Mouse (Mus musculus) midbrain, embryonic 13.5 days (tissue): ENCODE measurements around the gene Mest. TPM values are rescaled to one million over a fixed set of nuclear protein-coding genes. Genes with fewer than 3 reads are reported as not detected.

ENCODE experiments used
- ATAC-seq: fragments of 200-750 bp; cut with Nextera tagmentation; 2 replicates; pipeline ENCODE4 v1.8.0; 2017; ENCODE audit warnings: mild to moderate bottlenecking, moderate TSS enrichment, moderate library complexity
- H3K27ac ChIP-seq: fragments of 300-500 bp; sonication (generic); 2 replicates; pipeline ENCODE4 v1.5.1; 2015; ENCODE audit warnings: inconsistent platforms, mild to moderate bottlenecking, moderate library complexity
- H3K27me3 ChIP-seq: fragments of 300-500 bp; sonication (generic); 2 replicates; pipeline ENCODE4 v1.6.1; 2015; ENCODE audit warnings: mild to moderate bottlenecking, inconsistent platforms
- H3K36me3 ChIP-seq: fragments of 300-500 bp; sonication (generic); 2 replicates; pipeline ENCODE4 v1.6.1; 2015; ENCODE audit warnings: mild to moderate bottlenecking, inconsistent platforms
- H3K4me1 ChIP-seq: fragments of 300-500 bp; sonication (generic); replicated peaks from 2 replicates; pipeline ENCODE4 v1.6.1; 2015; ENCODE audit warnings: inconsistent platforms
- H3K4me2 ChIP-seq: fragments of 300-500 bp; sonication (generic); replicated peaks from 2 replicates; pipeline ENCODE4 v1.6.1; 2015; ENCODE audit warnings: moderate library complexity, mild to moderate bottlenecking, inconsistent platforms
- H3K4me3 ChIP-seq: fragments of 300-500 bp; sonication (generic); replicated peaks from 2 replicates; pipeline ENCODE4 v1.5.1; 2015; ENCODE audit warnings: mild to moderate bottlenecking, inconsistent platforms
- H3K9ac ChIP-seq: fragments of 300-500 bp; sonication (generic); replicated peaks from 2 replicates; pipeline ENCODE4 v1.6.1; 2015; ENCODE audit warnings: mild to moderate bottlenecking, inconsistent platforms
- H3K9me3 ChIP-seq: fragments of 300-500 bp; sonication (generic); 2 replicates; pipeline ENCODE4 v1.6.1; 2016; ENCODE audit warnings: mild to moderate bottlenecking, inconsistent platforms
- WGBS: fragments of 180-500 bp; shearing (Covaris S2); methylation state at CpG from one replicate; pipeline ENCODE4 v1.1.7; 2015; 5-methylcytosine and 5-hydroxymethylcytosine counted together
- polyA plus RNA-seq: library from polyadenylated mRNA; unstranded; fragments of >200 nt; fragmentation: Nextera tagmentation; extraction: Ambion mirVana; gene quantifications from 2 replicates; pipeline ENCODE4 v1.2.1, GENCODE M21; 2015

The Mest gene
- polyA plus RNA-seq, 1 experiment from 2014 or later: 409 TPM

DNA sequence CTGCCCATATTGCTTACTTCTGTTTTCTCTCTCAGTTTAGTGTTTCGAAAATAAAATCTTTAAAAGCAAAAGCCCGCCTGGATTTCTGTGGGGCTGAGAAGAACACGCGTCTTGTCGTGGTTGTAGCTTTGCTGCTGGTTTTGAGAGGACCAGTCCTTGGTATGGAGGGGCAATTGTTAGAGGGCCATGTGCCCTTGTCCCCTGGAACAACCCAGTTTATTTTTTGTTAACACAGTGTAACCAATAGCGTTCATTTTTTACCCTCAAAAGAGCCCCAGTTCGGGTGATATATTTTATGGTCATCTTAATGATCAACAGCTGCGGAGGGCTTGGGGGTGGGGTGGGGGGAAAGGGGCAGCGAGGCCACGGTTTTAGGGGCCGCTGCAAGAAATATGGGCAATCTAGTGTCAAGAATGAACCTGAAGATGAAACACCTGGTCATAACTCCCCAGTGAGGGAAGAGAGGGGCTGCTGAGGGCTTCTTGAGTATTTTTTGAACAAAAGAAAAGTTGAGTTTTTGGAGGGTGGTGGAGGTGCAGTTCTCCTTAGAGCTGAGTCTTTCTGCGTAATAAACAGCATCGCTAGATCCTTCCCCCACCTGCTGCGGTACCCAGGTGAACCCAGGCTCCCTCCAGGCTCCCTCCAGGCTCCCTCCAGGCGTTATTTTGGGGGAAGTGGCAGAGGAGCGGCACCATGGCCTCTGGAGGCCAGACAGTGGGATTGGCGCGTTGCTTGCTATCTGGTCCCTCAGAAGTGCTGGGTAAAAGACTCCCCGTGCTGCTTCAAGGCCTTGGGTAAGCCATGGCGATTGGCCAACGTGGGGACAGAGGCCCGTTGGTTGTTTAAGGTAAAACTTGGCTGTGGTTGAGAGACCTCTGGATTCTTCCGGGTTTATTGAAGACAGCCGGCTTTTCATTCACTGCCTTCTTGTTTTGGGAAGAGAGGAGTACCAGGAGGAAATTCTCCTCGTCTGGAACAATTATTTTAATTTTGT, 12.7 kb upstream of the Mest start:
- no peaks in the 10 kb centered on the region for H3K9me3 ChIP-seq
- no peak overlapping the region for H3K4me2 ChIP-seq
- no peak overlapping the region for H3K27ac ChIP-seq
- H3K27me3 ChIP-seq: no peaks in the 10 kb centered on the region
- H3K4me3 ChIP-seq: no peak overlapping the region
- 74% methylated on average over 25 of the region's 25 CpGs for WGBS
- H3K9ac ChIP-seq: no peak overlapping the region
- no peak for ATAC-seq
- no peaks in the 10 kb centered on the region for H3K36me3 ChIP-seq
- H3K4me1 ChIP-seq: peaks cover 14% of the 10 kb centered on the region

- no peak overlapping the region for H3K27ac ChIP-seq
- 70% methylated on average over 10 of the region's 10 CpGs for WGBS
- ATAC-seq: no peak
- no peak overlapping the region for H3K4me3 ChIP-seq
- H3K4me1 ChIP-seq: peaks cover 14% of the 10 kb centered on the region
- no peak overlapping the region for H3K9ac ChIP-seq
- H3K4me2 ChIP-seq: no peak overlapping the region
- no peaks in the 10 kb centered on the region for H3K9me3 ChIP-seq
- no peaks in the 10 kb centered on the region for H3K27me3 ChIP-seq
- H3K36me3 ChIP-seq: no peaks in the 10 kb centered on the region
Observed at GRCm38 (mm10) chr6:30711365-30711763, 12.0 kb upstream of the Mest start.

DNA sequence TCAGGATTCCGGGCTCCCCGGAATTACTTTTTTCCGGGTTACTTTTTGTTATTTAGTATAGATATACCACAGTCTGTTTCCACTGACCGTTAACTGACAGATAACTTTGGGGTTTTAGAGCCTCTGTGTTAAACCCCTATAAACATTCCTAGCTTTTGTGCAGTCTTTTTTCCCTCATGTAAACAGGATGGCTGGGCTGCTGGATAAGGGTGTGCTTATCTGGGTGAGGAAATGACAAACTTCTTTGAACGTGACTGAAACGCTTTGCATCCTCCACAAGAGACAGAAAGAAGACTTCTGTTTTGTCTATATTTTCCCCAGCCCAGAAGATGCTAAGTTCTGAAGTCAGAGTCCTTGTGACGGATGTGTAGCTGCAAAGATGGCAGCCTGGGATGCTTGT, 10.9 kb upstream of the Mest start:
- no peak for ATAC-seq
- H3K4me1 ChIP-seq: peaks cover 14% of the 10 kb centered on the region
- H3K4me3 ChIP-seq: no peak overlapping the region
- H3K9me3 ChIP-seq: no peaks in the 10 kb centered on the region
- no peak overlapping the region for H3K4me2 ChIP-seq
- H3K9ac ChIP-seq: no peak overlapping the region
- no peaks in the 10 kb centered on the region for H3K36me3 ChIP-seq
- WGBS: 70% methylated on average over 7 of the region's 7 CpGs
- H3K27ac ChIP-seq: no peak overlapping the region
- no peaks in the 10 kb centered on the region for H3K27me3 ChIP-seq

DNA sequence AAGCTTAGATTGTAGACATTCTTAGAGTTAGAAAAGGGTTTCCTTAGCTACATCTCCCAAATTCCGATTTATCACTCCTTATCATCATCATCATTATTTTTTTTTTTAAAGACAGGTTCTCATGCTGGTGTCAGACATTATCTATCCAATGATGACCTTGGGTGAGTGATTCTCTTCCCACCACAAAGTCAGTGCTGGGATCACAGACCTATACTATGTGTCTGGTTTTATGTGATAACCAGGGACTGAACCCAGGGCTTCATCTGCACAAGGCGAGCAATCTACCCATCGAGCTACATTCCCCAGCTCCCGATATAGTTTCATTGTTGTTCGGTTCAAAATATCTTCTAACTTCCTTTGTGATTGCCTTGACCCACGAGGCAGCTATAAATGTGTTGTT, 9.9 kb upstream of the Mest start:
- Histone ChIP-seq H3K27ac (no peak overlapping the region), H3K4me2 (no peak overlapping the region), H3K9ac (no peak overlapping the region), H3K9me3 (no peaks in the 10 kb centered on the region), H3K4me3 (no peak overlapping the region), H3K27me3 (no peaks in the 10 kb centered on the region), H3K4me1 (peaks cover 14% of the 10 kb centered on the region), H3K36me3 (no peaks in the 10 kb centered on the region)
- WGBS: 88% methylated on average over 6 of the region's 6 CpGs
- ATAC-seq: no peak

- no peak overlapping the region for H3K4me2 ChIP-seq
- no peaks in the 10 kb centered on the region for H3K36me3 ChIP-seq
- 77% methylated on average over 11 of the region's 11 CpGs for WGBS
- ATAC-seq: no peak
- peaks cover 13% of the 10 kb centered on the region for H3K4me1 ChIP-seq
- no peak overlapping the region for H3K9ac ChIP-seq
- H3K27ac ChIP-seq: no peak overlapping the region
- H3K27me3 ChIP-seq: no peaks in the 10 kb centered on the region
- no peaks in the 10 kb centered on the region for H3K9me3 ChIP-seq
- H3K4me3 ChIP-seq: no peak overlapping the region
Observed at GRCm38 (mm10) chr6:30713896-30714295, 9.5 kb upstream of the Mest start.

DNA sequence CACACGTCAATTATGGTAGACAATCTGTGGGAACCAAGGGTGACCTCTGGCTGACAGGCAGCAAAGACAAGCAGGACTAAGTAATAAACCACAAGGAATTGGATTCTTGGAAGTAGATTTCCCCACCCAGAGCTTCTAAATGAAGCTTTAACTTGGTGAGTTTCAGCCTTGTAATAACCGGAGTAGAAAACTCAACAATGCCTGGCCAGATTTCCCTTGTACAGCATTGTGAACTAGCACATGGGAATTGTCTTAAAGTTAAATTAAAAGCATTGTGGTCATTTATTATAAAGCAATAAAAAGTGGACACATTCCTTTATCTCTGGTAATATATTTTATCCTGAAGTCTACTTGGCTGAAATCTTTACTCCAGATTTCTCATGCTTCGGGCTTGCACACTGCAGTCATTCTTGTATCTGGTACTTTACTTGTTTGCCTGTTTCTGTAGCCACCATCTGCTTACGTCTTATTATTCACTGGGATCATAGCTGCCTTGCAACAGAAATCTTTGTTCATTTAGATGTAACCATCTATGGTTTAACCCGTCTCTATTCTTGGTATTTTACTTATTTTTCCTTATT, 8.4 kb upstream of the Mest start:
- no peak for ATAC-seq
- no peak overlapping the region for H3K27ac ChIP-seq
- H3K9ac ChIP-seq: no peak overlapping the region
- no peak overlapping the region for H3K4me3 ChIP-seq
- H3K36me3 ChIP-seq: no peaks in the 10 kb centered on the region
- H3K4me1 ChIP-seq: peaks cover 5% of the 10 kb centered on the region
- no peak overlapping the region for H3K4me2 ChIP-seq
- whole genome bisulfite sequencing: 81% methylated on average over 5 of the region's 5 CpGs
- no peaks in the 10 kb centered on the region for H3K27me3 ChIP-seq
- no peaks in the 10 kb centered on the region for H3K9me3 ChIP-seq

- Histone ChIP-seq H3K4me2 (no peak overlapping the region), H3K4me1 (peaks cover 12% of the 10 kb centered on the region), H3K4me3 (no peak overlapping the region), H3K9me3 (no peaks in the 10 kb centered on the region), H3K9ac (no peak overlapping the region), H3K36me3 (no peaks in the 10 kb centered on the region), H3K27me3 (no peaks in the 10 kb centered on the region), H3K27ac (no peak overlapping the region)
- ATAC-seq: no peak
- 88% methylated on average over 7 of the region's 7 CpGs for WGBS
Observed at GRCm38 (mm10) chr6:30716796-30717195, 6.6 kb upstream of the Mest start.

GRCm38 (mm10) chr6:30722385-30723164, 772 bp upstream of the Mest start:
- no peaks in the 10 kb centered on the region for H3K27me3 ChIP-seq
- peak; percentile 97 for ATAC-seq
- 0 out of 2 replicates have a peak overlapping the region, but pooled peaks have one; percentile 23 for H3K9ac ChIP-seq
- no peaks in the 10 kb centered on the region for H3K36me3 ChIP-seq
- 34% methylated on average over 4 of the region's 4 CpGs for WGBS
- H3K4me1 ChIP-seq: peaks cover 33% of the 10 kb centered on the region
- no peak overlapping the region for H3K4me3 ChIP-seq
- no peaks in the 10 kb centered on the region for H3K9me3 ChIP-seq
- 0 out of 2 replicates have a peak overlapping the region, but pooled peaks have one; percentile 0 for H3K4me2 ChIP-seq
- peak overlapping the region; percentile 93 for H3K27ac ChIP-seq

DNA sequence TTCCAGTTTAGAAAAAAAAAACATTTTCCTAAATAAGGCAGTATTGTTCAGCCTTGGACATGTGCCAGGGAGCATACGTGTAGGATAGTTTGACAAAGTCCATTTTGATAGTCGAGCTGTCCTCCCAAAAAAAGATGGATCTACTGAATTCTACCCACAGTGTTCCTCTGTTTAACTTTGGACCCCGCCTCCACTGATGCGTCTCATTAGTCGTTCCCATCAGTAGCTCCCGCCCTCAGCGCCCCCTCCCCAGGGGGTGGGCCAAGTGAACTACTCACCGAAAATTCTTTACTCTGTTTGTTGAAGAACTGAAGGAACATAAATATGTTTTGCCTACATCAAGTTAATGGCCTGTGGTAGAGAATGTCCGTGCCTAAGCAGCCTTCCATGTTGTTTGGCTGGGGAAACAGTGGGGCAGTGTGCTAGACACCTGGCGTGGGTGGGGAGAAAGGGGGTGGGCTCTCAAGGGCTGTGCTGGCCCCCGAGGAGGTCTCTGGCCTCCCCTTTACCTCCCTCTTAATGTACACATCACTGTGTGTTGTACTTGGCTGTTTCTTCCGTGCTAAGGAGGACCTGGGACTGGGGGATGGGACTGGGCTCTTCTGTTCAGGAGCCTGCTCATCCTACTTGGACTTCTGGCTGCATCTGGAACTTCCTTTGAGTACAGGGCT, 7.1 kb downstream of the Mest start:
- H3K9ac ChIP-seq: no peak overlapping the region

DNA sequence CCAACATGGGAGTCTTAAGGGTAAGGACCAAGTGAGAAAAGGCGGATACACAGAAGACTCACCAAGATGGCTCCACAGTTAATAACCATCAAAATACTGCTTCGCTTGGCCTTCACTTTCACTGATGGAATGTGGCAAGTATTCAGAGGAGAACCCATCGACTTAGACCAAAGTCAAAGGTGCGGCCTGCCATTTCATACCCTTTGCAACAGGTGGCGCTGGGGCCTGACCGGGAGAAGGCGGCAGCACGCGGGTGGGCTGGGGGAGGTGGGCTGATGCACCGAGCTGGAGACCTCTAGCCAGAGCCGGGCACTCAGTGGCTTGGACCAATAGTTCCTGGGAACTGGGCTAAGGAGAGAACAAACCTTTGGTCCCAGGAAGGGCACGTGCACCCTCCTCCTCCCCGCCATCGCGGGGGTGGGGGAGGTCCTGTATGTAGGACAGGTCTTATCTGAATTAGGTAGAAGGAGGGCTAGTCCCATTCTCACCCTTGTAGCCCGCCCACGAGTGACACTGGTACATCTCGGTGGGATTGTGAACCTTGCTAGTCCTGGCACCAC, 9.3 kb downstream of the Mest start:
- Histone ChIP-seq H3K4me3 (no peak overlapping the region), H3K4me1 (peaks cover 43% of the 10 kb centered on the region), H3K27ac (peak overlapping the region; percentile 47; the same call in 1 of the 2 replicates), H3K36me3 (no peaks in the 10 kb centered on the region), H3K9ac (0 out of 2 replicates have a peak overlapping the region, but pooled peaks have one; percentile 39), H3K27me3 (no peaks in the 10 kb centered on the region), H3K4me2 (peak overlapping the region; percentile 19; the same call in 1 of the 2 replicates), H3K9me3 (peaks cover 18% of the 10 kb centered on the region)
- WGBS: 39% methylated on average over 18 of the region's 18 CpGs
- no peak for ATAC-seq

More for the DNA sequence above, 7.1 kb downstream of the Mest start:
- Histone ChIP-seq H3K4me1 (peaks cover 34% of the 10 kb centered on the region), H3K4me2 (no peak overlapping the region), H3K4me3 (no peak overlapping the region), H3K36me3 (no peaks in the 10 kb centered on the region), H3K27ac (no peak overlapping the region), H3K9me3 (0 out of 2 replicates have a peak, but pooled peaks cover 2% of the 10 kb centered on the region), H3K27me3 (no peaks in the 10 kb centered on the region)
- no peak for ATAC-seq
- WGBS: 63% methylated on average over 12 of the region's 12 CpGs

DNA sequence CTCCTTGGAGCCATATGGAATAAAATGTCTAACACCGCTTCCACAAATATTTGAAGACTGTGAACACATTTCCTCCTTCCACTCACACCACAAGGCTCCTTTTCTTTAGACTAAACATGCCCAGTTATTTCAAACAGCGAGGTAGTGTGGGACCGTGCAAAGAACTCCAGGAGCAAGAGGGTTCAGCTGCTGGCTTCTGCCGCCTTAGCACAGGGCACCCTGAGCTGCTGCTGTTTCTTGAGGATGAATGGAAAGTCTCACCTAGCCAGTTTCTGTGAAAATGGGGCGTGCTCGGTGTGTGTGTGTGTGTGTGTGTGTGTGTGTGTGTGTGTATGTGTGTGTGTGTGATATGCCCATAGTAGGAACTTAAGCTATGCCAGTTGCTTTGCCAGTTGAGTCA, 11.1 kb downstream of the Mest start:
- Histone ChIP-seq H3K36me3 (0 out of 2 replicates have a peak, but pooled peaks cover 6% of the 10 kb centered on the region), H3K27me3 (no peaks in the 10 kb centered on the region), H3K9me3 (peaks cover 36% of the 10 kb centered on the region), H3K4me2 (peak overlapping the region; percentile 27), H3K4me1 (peaks cover 43% of the 10 kb centered on the region), H3K4me3 (no peak overlapping the region), H3K9ac (0 out of 2 replicates have a peak overlapping the region, but pooled peaks have one; percentile 6), H3K27ac (peak overlapping the region; percentile 56)
- 49% methylated on average over 6 of the region's 6 CpGs for WGBS
- no peak for ATAC-seq
